Mouse (Mus musculus) forebrain, embryonic 16.5 days (tissue): ENCODE measurements around the gene E130208F15Rik. TPM values are rescaled to one million over a fixed set of nuclear protein-coding genes. Genes with fewer than 3 reads are reported as not detected.

Experiments used
- ATAC-seq: fragments of 200-750 bp; cut with Nextera tagmentation; 2 replicates; pipeline ENCODE4 v1.8.0; 2017; ENCODE audit warnings: mild to moderate bottlenecking, moderate library complexity
- H3K27ac ChIP-seq: fragments of 300-500 bp; sonication (generic); 2 replicates; pipeline ENCODE4 v1.5.1; 2014; ENCODE audit warnings: low read length, control low read depth
- H3K27me3 ChIP-seq: fragments of 300-500 bp; sonication (generic); replicated peaks from 2 replicates; pipeline ENCODE4 v1.6.1; 2014; ENCODE audit warnings: low read length; ENCODE audit not compliant: control insufficient read depth, insufficient read depth
- H3K36me3 ChIP-seq: fragments of 300-500 bp; sonication (generic); 2 replicates; pipeline ENCODE4 v1.6.1; 2014; ENCODE audit not compliant: control insufficient read depth, insufficient read depth
- H3K4me1 ChIP-seq: fragments of 300-500 bp; sonication (generic); replicated peaks from 2 replicates; pipeline ENCODE4 v1.6.1; 2014; ENCODE audit warnings: low read length; ENCODE audit not compliant: control insufficient read depth, insufficient read depth
- H3K4me2 ChIP-seq: fragments of 300-500 bp; sonication (generic); 2 replicates; pipeline ENCODE4 v1.6.1; 2014; ENCODE audit warnings: mild to moderate bottlenecking, low read length, control low read depth
- H3K4me3 ChIP-seq: fragments of 300-500 bp; sonication (generic); replicated peaks from 2 replicates; pipeline ENCODE4 v1.5.1; 2014; ENCODE audit warnings: mild to moderate bottlenecking, low read length, control low read depth
- H3K9ac ChIP-seq: fragments of 300-500 bp; sonication (generic); replicated peaks from 2 replicates; pipeline ENCODE4 v1.6.1; 2014; ENCODE audit warnings: low read depth, low read length, control low read depth
- H3K9me3 ChIP-seq: fragments of 300-500 bp; sonication (generic); 2 replicates; pipeline ENCODE4 v1.6.1; 2016; ENCODE audit warnings: low read length; ENCODE audit not compliant: control insufficient read depth
- WGBS: fragments of 180-500 bp; shearing (Covaris S2); extraction: QIAGEN DNeasy Blood & Tissue Kit; methylation state at CpG from one replicate; pipeline ENCODE4 v1.1.7; 2014; 5-methylcytosine and 5-hydroxymethylcytosine counted together
- polyA plus RNA-seq: library from polyadenylated mRNA; unstranded; fragments of >200 nt; fragmentation: Nextera tagmentation; extraction: Ambion mirVana; gene quantifications from 2 replicates; pipeline ENCODE4 v1.2.1, GENCODE M21; 2015

The E130208F15Rik gene
- polyA plus RNA-seq, 1 experiment from 2014 or later = not detected

- no peak overlapping the region for H3K4me2 ChIP-seq
- 35% methylated on average over 8 of the region's 8 CpGs for WGBS
- H3K4me3 ChIP-seq = no peak overlapping the region
- no peaks in the 10 kb centered on the region for H3K9me3 ChIP-seq
- no peaks in the 10 kb centered on the region for H3K27me3 ChIP-seq
- peaks cover 5% of the 10 kb centered on the region for H3K4me1 ChIP-seq
- H3K36me3 ChIP-seq = no peaks in the 10 kb centered on the region
- H3K27ac ChIP-seq = no peak overlapping the region
- H3K9ac ChIP-seq = no peak overlapping the region
- no peak for ATAC-seq
Observed at GRCm38 (mm10) chr7:30286701-30287410, 34.7 kb upstream of the E130208F15Rik start.

DNA sequence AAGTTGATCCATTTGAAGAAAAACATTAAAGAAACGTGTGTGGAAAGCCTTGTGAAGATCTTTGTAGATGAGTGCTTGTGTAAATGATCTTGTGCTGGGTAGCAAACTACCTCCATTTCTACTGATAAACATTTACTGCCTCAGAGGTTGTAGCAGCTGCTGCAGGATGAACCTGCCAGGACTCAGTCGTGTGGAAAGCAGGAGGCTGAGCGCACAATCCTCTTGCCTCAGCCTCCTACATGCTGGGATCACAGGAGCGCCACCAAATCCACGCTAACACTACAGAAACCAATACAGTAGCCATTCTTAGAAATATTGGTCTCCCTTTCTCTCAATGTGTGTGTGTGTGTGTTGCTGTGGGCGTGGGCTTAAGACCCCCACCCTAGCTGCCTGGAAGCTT lies 33.5 kb upstream of the E130208F15Rik start:
- Histone ChIP-seq H3K4me1 (peaks cover 15% of the 10 kb centered on the region), H3K9me3 (no peaks in the 10 kb centered on the region), H3K4me2 (no peak overlapping the region), H3K27ac (no peak overlapping the region), H3K27me3 (no peaks in the 10 kb centered on the region), H3K9ac (no peak overlapping the region), H3K4me3 (no peak overlapping the region), H3K36me3 (no peaks in the 10 kb centered on the region)
- 69% methylated on average over 6 of the region's 6 CpGs for WGBS
- ATAC-seq = no peak

GRCm38 (mm10) chr7:30289071-30289713 lies 32.3 kb upstream of the E130208F15Rik start:
- Histone ChIP-seq H3K27me3 (no peaks in the 10 kb centered on the region), H3K27ac (no peak overlapping the region), H3K4me1 (peaks cover 25% of the 10 kb centered on the region), H3K36me3 (no peaks in the 10 kb centered on the region), H3K9me3 (no peaks in the 10 kb centered on the region), H3K4me2 (no peak overlapping the region), H3K4me3 (no peak overlapping the region), H3K9ac (no peak overlapping the region)
- 65% methylated on average over 7 of the region's 7 CpGs for WGBS
- ATAC-seq = no peak

DNA sequence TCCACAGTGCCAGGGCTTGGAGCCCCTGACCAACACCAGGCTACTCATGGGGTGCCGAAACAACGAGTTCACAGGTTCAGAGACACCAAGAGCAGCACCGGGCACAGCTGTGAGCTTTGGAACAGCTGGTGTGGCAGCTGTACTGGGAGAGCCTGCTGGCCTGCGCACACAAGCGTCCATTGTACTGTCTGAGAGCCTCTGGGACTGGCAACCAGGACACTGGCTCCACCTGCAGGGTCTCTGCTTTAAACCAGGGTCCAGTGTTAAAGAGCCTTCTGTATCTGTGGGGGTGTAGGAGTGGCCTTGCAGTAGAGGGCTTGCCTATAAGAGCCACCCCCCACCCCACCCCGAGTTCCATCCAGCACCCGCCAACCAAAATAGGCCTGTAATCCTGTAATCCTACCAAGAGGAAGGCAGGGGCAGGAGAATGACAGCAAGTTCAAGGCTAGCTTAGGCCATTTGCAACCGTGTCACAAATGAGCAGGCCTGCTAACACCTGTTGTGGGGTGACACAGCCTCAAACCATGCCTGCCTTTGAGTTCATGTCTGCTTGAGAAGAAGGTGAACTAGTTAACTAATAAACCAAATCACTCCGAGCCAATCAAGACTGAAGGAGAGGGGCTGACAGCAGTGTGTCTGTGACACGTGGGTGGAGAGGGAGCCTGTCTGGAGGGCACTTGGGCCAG lies 31.7 kb upstream of the E130208F15Rik start:
- no peak overlapping the region for H3K27ac ChIP-seq
- H3K9me3 ChIP-seq = no peaks in the 10 kb centered on the region
- WGBS = 53% methylated on average over 10 of the region's 10 CpGs
- no peak overlapping the region for H3K4me2 ChIP-seq
- H3K4me3 ChIP-seq = no peak overlapping the region
- no peaks in the 10 kb centered on the region; the same call in 1 of the 2 replicates for H3K36me3 ChIP-seq
- H3K27me3 ChIP-seq = no peaks in the 10 kb centered on the region
- H3K9ac ChIP-seq = no peak overlapping the region
- H3K4me1 ChIP-seq = peaks cover 31% of the 10 kb centered on the region
- no peak for ATAC-seq

DNA sequence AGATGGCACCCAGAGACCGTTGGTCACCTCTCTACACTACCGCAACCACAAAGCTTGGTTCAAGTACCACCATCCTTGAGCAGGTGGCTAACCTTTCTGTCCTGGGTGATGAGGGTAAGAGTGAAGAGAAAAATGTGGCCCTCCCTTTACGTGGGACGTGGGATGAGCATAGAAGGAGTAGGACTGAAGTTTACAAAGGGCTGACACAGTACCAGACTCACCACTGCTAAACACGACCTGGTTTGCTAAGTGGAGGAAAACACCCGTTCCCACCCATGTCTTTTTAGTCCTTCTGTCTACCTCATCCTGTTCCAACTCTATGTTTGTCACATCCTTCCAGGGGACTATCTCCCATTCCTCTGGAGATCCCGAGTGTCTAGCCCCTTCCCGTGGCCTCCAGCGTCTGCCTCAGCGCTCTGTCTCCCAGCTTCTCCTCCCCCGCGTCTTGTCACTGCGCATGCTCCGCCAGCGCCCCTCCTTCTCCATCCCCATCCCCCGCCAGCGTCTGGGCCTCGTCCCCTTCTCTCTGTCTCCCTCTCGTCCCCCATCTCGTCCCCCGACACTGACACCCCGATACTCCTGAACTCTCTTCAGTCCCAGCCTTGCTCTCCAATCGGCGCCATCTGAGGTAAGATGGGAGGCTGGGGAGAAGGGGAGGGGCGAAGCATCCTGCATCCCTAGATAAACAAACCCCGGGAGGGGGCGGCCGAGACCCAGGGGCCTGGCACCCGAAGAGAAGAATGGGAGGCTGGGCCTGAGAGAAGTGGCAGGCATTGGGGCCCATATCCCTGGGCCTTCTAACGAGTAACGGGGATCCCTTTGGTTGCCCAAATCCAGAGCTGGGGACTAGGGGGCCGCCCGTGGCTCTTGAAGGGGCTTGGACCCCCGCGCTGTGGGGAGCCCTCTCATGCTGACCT lies 30.1 kb upstream of the E130208F15Rik start, which contains the start of gene Clip3:
TSS of gene Clip3 (plus strand) at position 514 of the 917 bp plus-strand sequence.
- H3K27me3 ChIP-seq = no peaks in the 10 kb centered on the region
- 6% methylated on average over 35 of the region's 35 CpGs for WGBS
- peak; percentile 93 for ATAC-seq
- peak within 1 kb of the TSS; percentile 67 for H3K4me2 ChIP-seq
- H3K4me1 ChIP-seq = peaks cover 34% of the 10 kb centered on the region
- H3K9me3 ChIP-seq = no peaks in the 10 kb centered on the region
- H3K9ac ChIP-seq = peak within 1 kb of the TSS; percentile 93
- H3K4me3 ChIP-seq = peak within 1 kb of the TSS; percentile 83
- H3K27ac ChIP-seq = peak within 1 kb of the TSS; percentile 88
- peaks cover 4% of the 10 kb centered on the region for H3K36me3 ChIP-seq

DNA sequence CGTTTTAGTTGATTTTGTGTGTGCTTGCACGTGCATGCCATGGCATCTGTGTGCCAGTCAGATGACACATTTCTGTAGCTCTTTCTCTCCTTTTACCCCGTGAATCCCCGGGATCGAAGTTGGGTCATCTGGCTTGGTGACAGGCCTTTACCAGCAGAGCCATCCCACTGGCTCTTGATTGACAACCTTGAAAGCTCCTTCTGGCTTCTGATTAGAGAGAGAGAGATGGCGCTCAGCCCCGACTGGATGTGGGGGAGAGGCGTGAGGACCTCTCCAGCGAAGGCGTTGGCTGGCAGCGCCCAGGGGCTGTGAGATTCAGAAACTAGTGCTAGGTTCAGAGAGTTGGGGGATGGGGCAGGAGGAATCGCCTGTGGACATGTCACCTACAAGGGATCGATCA lies 27.7 kb upstream of the E130208F15Rik start:
- WGBS = 48% methylated on average over 13 of the region's 13 CpGs
- Histone ChIP-seq H3K9ac (peak overlapping the region; percentile 26; the same call in 1 of the 2 replicates), H3K27me3 (no peaks in the 10 kb centered on the region), H3K4me1 (peaks cover 34% of the 10 kb centered on the region), H3K36me3 (peaks cover 25% of the 10 kb centered on the region), H3K4me3 (peak overlapping the region; percentile 13), H3K4me2 (peak overlapping the region; percentile 37), H3K27ac (no peak overlapping the region), H3K9me3 (no peaks in the 10 kb centered on the region)
- no peak for ATAC-seq

DNA sequence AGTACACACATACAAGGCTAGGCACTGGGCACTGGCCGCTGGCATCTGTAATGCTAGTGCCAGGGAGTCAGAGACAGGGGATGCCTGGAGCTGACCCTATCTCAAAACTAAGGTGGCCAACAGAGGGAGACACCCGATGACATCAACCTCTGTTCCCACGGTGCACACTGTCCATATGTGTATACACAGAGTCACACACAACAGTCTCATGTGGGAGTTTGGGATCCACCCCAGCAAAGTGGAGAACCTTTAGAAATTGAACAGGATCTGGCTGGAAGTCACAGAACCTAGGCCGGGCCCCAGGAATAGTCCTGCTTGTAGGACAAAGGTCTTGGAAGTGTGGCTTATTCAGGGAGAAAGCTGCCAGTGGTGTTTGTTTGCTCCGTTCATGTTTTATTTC lies 27.2 kb upstream of the E130208F15Rik start:
- Histone ChIP-seq H3K27me3 (no peaks in the 10 kb centered on the region), H3K4me1 (peaks cover 34% of the 10 kb centered on the region), H3K9me3 (no peaks in the 10 kb centered on the region), H3K27ac (no peak overlapping the region), H3K9ac (no peak overlapping the region), H3K4me3 (no peak overlapping the region), H3K4me2 (peak overlapping the region; percentile 37), H3K36me3 (peaks cover 30% of the 10 kb centered on the region)
- no peak for ATAC-seq
- WGBS = 87% methylated on average over 5 of the region's 5 CpGs

GRCm38 (mm10) chr7:30295103-30295502 lies 26.4 kb upstream of the E130208F15Rik start:
- Histone ChIP-seq H3K9ac (no peak overlapping the region), H3K36me3 (peaks cover 37% of the 10 kb centered on the region), H3K4me2 (no peak overlapping the region), H3K27ac (no peak overlapping the region), H3K4me1 (peaks cover 34% of the 10 kb centered on the region), H3K27me3 (no peaks in the 10 kb centered on the region), H3K9me3 (no peaks in the 10 kb centered on the region), H3K4me3 (no peak overlapping the region)
- 74% methylated on average over 10 of the region's 10 CpGs for WGBS
- ATAC-seq = no peak
